Mouse (Mus musculus) G1E (cell line): ENCODE measurements at regions not wholly inside any gene's neighbourhood (a gene's known extent, or its start where the extent isn't known, plus 50 kb on each side); places are given as distances from the start of the nearest gene placed in this dataset.

Experiments
- ATAC-seq: 2 replicates; pipeline ENCODE4 v1.8.0; 2016; ENCODE audit warnings: mild to moderate bottlenecking; ENCODE audit not compliant: insufficient number of reproducible peaks, poor library complexity, low FRiP score, severe bottlenecking; ENCODE audit errors: extremely low read depth
- DNase-seq: peaks from one replicate; pipeline ENCODE4 v3.0.0; 2012; ENCODE audit warnings: low spot score
- H3K27me3 ChIP-seq: 2 replicates; pipeline ENCODE4 v1.6.1; 2012; ENCODE audit warnings: mild to moderate bottlenecking, low read length, inconsistent platforms; ENCODE audit not compliant: insufficient read depth
- H3K36me3 ChIP-seq: replicated peaks from 2 replicates; pipeline ENCODE3; 2012; ENCODE audit warnings: mild to moderate bottlenecking, inconsistent platforms
- H3K4me1 ChIP-seq: 2 replicates; pipeline ENCODE4 v1.6.1; 2012; ENCODE audit warnings: low read depth, low read length, inconsistent platforms, mixed read lengths; ENCODE audit not compliant: insufficient read depth
- H3K4me3 ChIP-seq: 2 replicates; pipeline ENCODE4 v1.5.1; 2012; ENCODE audit warnings: low read depth, mild to moderate bottlenecking, inconsistent platforms, low read length, moderate library complexity, mixed read lengths
- H3K9me3 ChIP-seq: replicated peaks from 2 replicates; pipeline ENCODE4 v1.6.1; 2012; ENCODE audit warnings: inconsistent platforms
- CTCF ChIP-seq: IDR thresholded peaks from 2 replicates; pipeline ENCODE4 v1.5.1; 2012; ENCODE audit warnings: low read depth, low read length, inconsistent platforms, mixed read lengths
- GATA1 ChIP-seq: IDR thresholded peaks from 2 replicates; pipeline ENCODE4 v1.6.1; 2012; ENCODE audit warnings: borderline replicate concordance, low read length, inconsistent platforms, mixed read lengths
- GATA2 ChIP-seq: IDR thresholded peaks from 2 replicates; pipeline ENCODE4 v1.6.1; 2012; ENCODE audit warnings: low read depth, low read length, inconsistent platforms, borderline replicate concordance
- POLR2AphosphoS5 ChIP-seq: IDR thresholded peaks from 2 replicates; pipeline ENCODE4 v1.6.1; 2012; ENCODE audit warnings: low read depth, low read length, inconsistent platforms; ENCODE audit not compliant: insufficient replicate concordance
- TAL1 ChIP-seq: conservative IDR thresholded peaks from 2 replicates; pipeline ENCODE4 v1.6.1; 2012; ENCODE audit warnings: low read depth, low read length, inconsistent platforms, mixed read lengths

GRCm38 (mm10) chr6:81782815-81783435, 140.5 kb upstream of the Gcfc2 start:
- Histone ChIP-seq H3K9me3 (peaks cover 55% of the 10 kb centered on the region), H3K4me1 (no peaks in the 10 kb centered on the region), H3K4me3 (no peak overlapping the region), H3K36me3 (no peaks in the 10 kb centered on the region), H3K27me3 (no peaks in the 10 kb centered on the region)
- DNase-seq = no peak
- no peak for TF ChIP-seq CTCF
- TF ChIP-seq GATA2 = no peak
- no peak for TF ChIP-seq GATA1
- no peak for ATAC-seq

- no peak for ATAC-seq
- DNase-seq = no peak
- no peaks in the 10 kb centered on the region for H3K36me3 ChIP-seq
- no peak overlapping the region for H3K4me3 ChIP-seq
- no peaks in the 10 kb centered on the region for H3K27me3 ChIP-seq
- no peaks in the 10 kb centered on the region for H3K4me1 ChIP-seq
- no peak for TF ChIP-seq POLR2AphosphoS5
- TF ChIP-seq GATA1 = no peak
- TF ChIP-seq CTCF = no peak
- TF ChIP-seq TAL1 = no peak
- H3K9me3 ChIP-seq = peaks cover 20% of the 10 kb centered on the region
Measured at GRCm38 (mm10) chr6:81795281-81795680, 128.2 kb upstream of the Gcfc2 start.

- ATAC-seq = no peak
- TF ChIP-seq TAL1 (no peak), CTCF (no peak), GATA1 (no peak), GATA2 (no peak), POLR2AphosphoS5 (no peak)
- peaks cover 15% of the 10 kb centered on the region for H3K9me3 ChIP-seq
- no peaks in the 10 kb centered on the region for H3K36me3 ChIP-seq
- H3K27me3 ChIP-seq = no peaks in the 10 kb centered on the region
- no peaks in the 10 kb centered on the region for H3K4me1 ChIP-seq
- H3K4me3 ChIP-seq = no peak overlapping the region
- no peak for DNase-seq
Measured at GRCm38 (mm10) chr6:81800822-81801221, 122.6 kb upstream of the Gcfc2 start.

GRCm38 (mm10) chr6:81801804-81802203, 121.7 kb upstream of the Gcfc2 start:
- Histone ChIP-seq H3K4me1 (no peaks in the 10 kb centered on the region), H3K36me3 (no peaks in the 10 kb centered on the region), H3K4me3 (no peak overlapping the region), H3K27me3 (no peaks in the 10 kb centered on the region), H3K9me3 (peaks cover 19% of the 10 kb centered on the region)
- TF ChIP-seq CTCF = no peak
- no peak for TF ChIP-seq POLR2AphosphoS5
- no peak for TF ChIP-seq GATA1
- no peak for TF ChIP-seq TAL1
- no peak for TF ChIP-seq GATA2
- ATAC-seq (no peak), DNase-seq (no peak)

- no peaks in the 10 kb centered on the region for H3K27me3 ChIP-seq
- no peaks in the 10 kb centered on the region for H3K4me1 ChIP-seq
- no peak for ATAC-seq
- H3K4me3 ChIP-seq = no peak overlapping the region
- TF ChIP-seq CTCF (no peak), POLR2AphosphoS5 (no peak), GATA1 (no peak), TAL1 (no peak), GATA2 (no peak)
- H3K9me3 ChIP-seq = peaks cover 36% of the 10 kb centered on the region
- no peak for DNase-seq
- no peaks in the 10 kb centered on the region for H3K36me3 ChIP-seq
Measured at GRCm38 (mm10) chr6:81805942-81806341, 117.5 kb upstream of the Gcfc2 start.

GRCm38 (mm10) chr6:81808712-81809111, 114.8 kb upstream of the Gcfc2 start:
- ATAC-seq (no peak), DNase-seq (no peak)
- Histone ChIP-seq H3K4me3 (no peak overlapping the region), H3K36me3 (no peaks in the 10 kb centered on the region), H3K9me3 (peaks cover 40% of the 10 kb centered on the region), H3K27me3 (no peaks in the 10 kb centered on the region), H3K4me1 (no peaks in the 10 kb centered on the region)
- no peak for TF ChIP-seq CTCF
- TF ChIP-seq GATA1 = no peak
- no peak for TF ChIP-seq POLR2AphosphoS5
- no peak for TF ChIP-seq GATA2
- TF ChIP-seq TAL1 = no peak

GRCm38 (mm10) chr6:81815248-81815961, 108.1 kb upstream of the Gcfc2 start:
- Histone ChIP-seq H3K36me3 (no peaks in the 10 kb centered on the region), H3K27me3 (no peaks in the 10 kb centered on the region), H3K4me3 (no peak overlapping the region), H3K4me1 (no peaks in the 10 kb centered on the region), H3K9me3 (peaks cover 49% of the 10 kb centered on the region)
- DNase-seq = no peak
- TF ChIP-seq GATA1 (no peak), GATA2 (no peak), CTCF (no peak), POLR2AphosphoS5 (no peak), TAL1 (no peak)
- ATAC-seq = no peak
